Mouse (Mus musculus) CD4-positive, CD25-positive, alpha-beta regulatory T cell (primary cell): ENCODE results near the gene Pqlc3. TPM values are rescaled to one million over a fixed set of nuclear protein-coding genes. Genes with fewer than 3 reads are reported as not detected.

Source experiments
- polyA plus RNA-seq: library from polyadenylated mRNA; unstranded; fragments of 100-300 nt; shearing (Covaris generic); gene quantifications from one replicate; pipeline ENCODE4 v1.2.1, GENCODE M21; 2017

The Pqlc3 gene
- 52.5 TPM for polyA plus RNA-seq

GRCm38 (mm10) chr12:16999739-17000497 lies at the start of gene Pqlc3:
Gene Pqlc3 (minus strand): TSS chr12:17000408.

GRCm38 (mm10) chr12:17011100-17011870 lies 11.1 kb upstream of the Pqlc3 start, which contains the start of gene 2410004P03Rik:
Gene 2410004P03Rik (minus strand): TSS chr12:17011727.

Other genes with a start within 250 kb of the Pqlc3 start
- 0.17 TPM for gene Greb1, start 199.5 kb downstream of the Pqlc3 start, polyA plus RNA-seq
- 27.9 TPM for gene E2f6, start 189.4 kb downstream of the Pqlc3 start, polyA plus RNA-seq
- 42.3 TPM for gene Rock2, start 105.5 kb downstream of the Pqlc3 start, polyA plus RNA-seq
- gene 2410004P03Rik, start 11.3 kb upstream of the Pqlc3 start, polyA plus RNA-seq, result 1.1 TPM
- gene Kcnf1, start 176.5 kb upstream of the Pqlc3 start, polyA plus RNA-seq, result 0.98 TPM